10 mouse cellular contexts compared by ENCODE assay signal in the genomic region with DNA sequence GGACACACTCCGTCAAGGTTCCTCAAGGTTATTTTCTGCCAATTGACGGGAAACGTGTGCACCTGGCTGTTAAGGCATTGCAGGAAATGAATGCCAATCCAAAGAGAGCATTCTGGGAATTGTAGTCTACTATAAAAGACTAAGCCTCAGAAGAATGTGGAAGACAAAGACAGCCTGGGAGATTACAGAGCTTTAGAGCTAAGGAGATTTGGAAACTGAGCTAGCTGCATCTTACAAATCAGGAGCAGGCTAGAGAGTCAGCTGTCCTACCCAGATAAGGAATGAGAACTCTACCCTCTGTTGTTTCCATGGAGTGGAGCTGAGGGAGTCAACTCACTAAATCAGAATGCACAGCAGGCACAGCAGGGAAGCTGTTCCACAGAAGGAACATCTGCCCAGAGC. TPM values are rescaled to one million over a fixed set of nuclear protein-coding genes. Genes with fewer than 3 reads are reported as not detected.
A peak's percentile ranks its signal among the peaks of the same experiment; 100 is the strongest.
DNase-seq lines count a peak whose midpoint lies in the region; ATAC-seq lines count a peak whose summit lies in the region.
"Had no signal": no experiment of that assay in that cellular context is flagged by ENCODE, and none has a peak within 500 bp of the region (broad histone marks: within the 10 kb centered on the region; RNA-seq: fewer than 3 reads in every experiment).

No protein-coding gene starts in this region.

- no peak for DNase-seq in cerebellum, postnatal 4 days (ENCODE audit: low spot score in 2 of 2)
- DNase-seq in left cerebral cortex, adult 11 months (ENCODE audit: low spot score) = peak; percentile 23
- no peak for DNase-seq in left cerebral cortex, adult 18-20 months (ENCODE audit: low spot score in 2 of 2)
- peak; percentile 84 for DNase-seq in retina, adult 2 months (ENCODE audit: low read depth, low spot score)
- no peak for DNase-seq in urinary bladder, postnatal 25 days (ENCODE audit: low spot score)
- DNase-seq: adrenal gland, postnatal 36 days; liver, embryonic 13.5 days had no signal

- no peak overlapping the region for H3K9ac ChIP-seq in intestine, embryonic 16.5 days (ENCODE audit: low read depth, low read length)
- no peak overlapping the region for H3K9ac ChIP-seq in liver, embryonic 12.5 days
- H3K9ac ChIP-seq: liver, embryonic 13.5 days had no signal

- H3K9me3 ChIP-seq in intestine, embryonic 16.5 days (ENCODE audit: control insufficient read depth, low read length) = no peaks in the 10 kb centered on the region
- H3K9me3 ChIP-seq in liver, embryonic 12.5 days (replicated peaks) = no peaks in the 10 kb centered on the region
- H3K9me3 ChIP-seq: liver, embryonic 13.5 days had no signal

- H3K27me3 ChIP-seq in intestine, embryonic 16.5 days (replicated peaks; ENCODE audit: control insufficient read depth, insufficient read depth, low read length) = no peaks in the 10 kb centered on the region
- no peaks in the 10 kb centered on the region for H3K27me3 ChIP-seq in liver, embryonic 12.5 days (replicated peaks)
- H3K27me3 ChIP-seq: liver, embryonic 13.5 days had no signal

- no peak overlapping the region for H3K27ac ChIP-seq in intestine, embryonic 16.5 days (ENCODE audit: low read length)
- H3K27ac ChIP-seq in liver, embryonic 12.5 days = no peak overlapping the region
- H3K27ac ChIP-seq: liver, embryonic 13.5 days had no signal

- ATAC-seq in cerebellum, adult (ENCODE audit: insufficient number of reproducible peaks, low FRiP score, low TSS enrichment) = peak; percentile 56; the same call in 1 of the 2 replicates
- ATAC-seq in intestine, embryonic 16.5 days = peak; percentile 55
- ATAC-seq in liver, embryonic 12.5 days = no peak

- H3K4me2 ChIP-seq in intestine, embryonic 16.5 days (ENCODE audit: low read depth, low read length) = no peak overlapping the region
- H3K4me2 ChIP-seq in liver, embryonic 12.5 days = no peak overlapping the region
- H3K4me2 ChIP-seq: liver, embryonic 13.5 days had no signal

- 20% methylated on average over 3 of the region's 3 CpGs for WGBS in intestine, embryonic 16.5 days
- 52% methylated on average over 3 of the region's 3 CpGs for WGBS in liver, embryonic 12.5 days (ENCODE audit: insufficient replicate concordance)

- H3K36me3 ChIP-seq in intestine, embryonic 16.5 days (ENCODE audit: control insufficient read depth, insufficient read depth, low read length) = no peaks in the 10 kb centered on the region
- H3K36me3 ChIP-seq in liver, embryonic 12.5 days = 0 out of 2 replicates have a peak, but pooled peaks cover 4% of the 10 kb centered on the region
- H3K36me3 ChIP-seq: liver, embryonic 13.5 days had no signal

- no peaks in the 10 kb centered on the region for H3K4me1 ChIP-seq in intestine, embryonic 16.5 days (ENCODE audit: control insufficient read depth, insufficient read depth, low read length)
- peaks cover 7% of the 10 kb centered on the region; the same call in 1 of the 2 replicates for H3K4me1 ChIP-seq in liver, embryonic 12.5 days

- no peak overlapping the region for H3K4me3 ChIP-seq in intestine, embryonic 16.5 days (ENCODE audit: low read length)
- H3K4me3 ChIP-seq in liver, embryonic 12.5 days = no peak overlapping the region
- H3K4me3 ChIP-seq: liver, embryonic 13.5 days had no signal

RNA-seq across cellular contexts. Expression of gene Atg4b, which starts 19.4 kb away (rescaled TPM):
- total RNA-seq in left cerebral cortex, adult 18-20 months (2021) = 10 to 100 TPM; 79.0 to 85.3 TPM
- polyA plus RNA-seq in intestine, embryonic 16.5 days (2015; fragmentation: Nextera tagmentation; extraction: Ambion mirVana) = 64.9 and 69.1 TPM in 2 replicates
- polyA plus RNA-seq in liver, embryonic 12.5 days (2016; fragmentation: Nextera tagmentation; extraction: Ambion mirVana) = 75.0 and 87.6 TPM in 2 replicates

RNA-seq across cellular contexts. Expression of gene Thap4, which starts 22.8 kb away (rescaled TPM):
- 10 to 100 TPM; 43.5 to 44.2 TPM for total RNA-seq in left cerebral cortex, adult 18-20 months (2021)
- polyA plus RNA-seq in intestine, embryonic 16.5 days (2015; fragmentation: Nextera tagmentation; extraction: Ambion mirVana) = 85.9 and 88.1 TPM in 2 replicates
- polyA plus RNA-seq in liver, embryonic 12.5 days (2016; fragmentation: Nextera tagmentation; extraction: Ambion mirVana) = 19.3 and 22.2 TPM in 2 replicates

RNA-seq across cellular contexts. Expression of gene Bok, which starts 46.4 kb away (rescaled TPM):
- 10 to 100 TPM; 32.2 to 42.8 TPM for total RNA-seq in left cerebral cortex, adult 18-20 months (2021)
- polyA plus RNA-seq in intestine, embryonic 16.5 days (2015; fragmentation: Nextera tagmentation; extraction: Ambion mirVana) = 44.7 and 53.0 TPM in 2 replicates
- 8.7 TPM in 2 replicates for polyA plus RNA-seq in liver, embryonic 12.5 days (2016; fragmentation: Nextera tagmentation; extraction: Ambion mirVana)

Comparison
In these comparisons a context has a peak if more than half of its experiments do, and no peak if none do; other contexts are left out.
1. DNase-seq: peak in left cerebral cortex, adult 11 months (single experiment) and retina, adult 2 months (single experiment); none in cerebellum, postnatal 4 days (0 of 2), left cerebral cortex, adult 18-20 months (0 of 2) and urinary bladder, postnatal 25 days (single experiment).